Mouse (Mus musculus): ENCODE data around the gene S100b. TPM values are rescaled to one million over a fixed set of nuclear protein-coding genes. Genes with fewer than 3 reads are reported as not detected.

S100b gene
- not detected in 2 replicates for total RNA-seq (2014; fragmentation: Nextera tagmentation)
- total RNA-seq (2017), result not detected in 2 replicates

DNA sequence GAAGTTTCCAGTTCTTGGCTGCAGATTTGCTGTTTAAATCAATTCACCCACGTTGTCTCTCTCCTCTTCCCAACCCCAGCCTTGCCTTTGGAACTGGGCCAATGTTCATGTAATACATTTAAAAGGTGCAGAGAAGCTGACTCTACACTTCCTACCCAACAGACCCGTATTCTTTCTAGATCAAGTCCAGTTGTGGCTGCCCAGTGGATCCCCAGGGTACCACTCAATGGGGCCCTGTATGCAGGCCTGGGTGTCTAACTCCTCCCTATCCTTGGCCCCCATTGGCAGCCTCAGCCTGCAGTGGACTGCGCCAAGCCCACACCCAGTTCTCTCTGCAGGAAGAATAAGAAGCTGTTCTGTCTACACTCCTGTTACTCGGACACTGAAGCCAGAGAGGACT is at the start of gene S100b:
Gene S100b (plus strand): TSS at position 318 of the 400 bp plus-strand sequence.
- no peak for ATAC-seq (replicated peaks; ENCODE audit: poor library complexity, severe bottlenecking)

DNA sequence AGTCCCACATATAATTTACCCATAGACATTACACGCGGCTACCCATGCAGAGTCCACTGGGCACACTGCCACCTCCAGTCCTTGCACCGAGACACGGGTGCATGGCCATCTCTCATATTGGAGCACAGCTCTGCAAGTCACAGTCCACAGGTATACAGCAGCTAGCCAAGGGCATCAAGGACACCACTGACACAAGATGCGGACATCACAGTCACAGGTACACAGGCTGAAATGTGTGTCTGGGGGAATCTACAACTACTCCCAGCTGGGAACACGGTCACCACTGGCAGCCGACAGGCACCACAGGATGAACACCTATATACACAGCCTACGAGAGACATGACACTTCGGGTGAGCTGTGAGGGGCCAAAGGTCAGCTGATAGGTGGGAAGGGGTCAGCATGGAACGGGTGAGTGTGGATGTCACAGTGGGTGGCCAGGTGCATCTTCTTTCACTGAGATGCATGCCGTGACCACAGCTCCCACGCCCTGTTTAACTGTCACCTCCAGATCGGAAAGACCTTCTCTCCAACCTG is 46.3 kb upstream of the S100b start:
- ATAC-seq (replicated peaks; ENCODE audit: poor library complexity, severe bottlenecking), result no peak

DNA sequence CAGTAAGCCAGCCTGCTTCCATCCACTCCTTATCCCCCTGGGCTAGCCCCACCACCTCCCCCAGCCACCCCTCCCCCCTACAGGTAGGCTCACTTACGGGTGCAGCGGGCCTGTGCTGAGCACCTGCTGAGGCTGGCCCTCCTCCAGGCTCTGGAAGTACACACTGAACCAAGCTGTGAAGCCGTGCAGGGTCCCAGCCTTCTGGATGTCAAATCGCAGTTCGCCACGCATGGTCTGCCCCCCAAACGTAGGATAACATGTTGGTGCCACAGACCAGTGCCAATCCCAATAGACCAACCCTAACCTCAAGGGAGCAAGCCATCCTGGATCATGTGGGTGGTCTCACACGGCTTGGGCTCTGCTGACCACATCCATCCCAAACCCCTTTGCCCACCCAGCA is 44.4 kb upstream of the S100b start:
- no peak for ATAC-seq (replicated peaks; ENCODE audit: poor library complexity, severe bottlenecking)

DNA sequence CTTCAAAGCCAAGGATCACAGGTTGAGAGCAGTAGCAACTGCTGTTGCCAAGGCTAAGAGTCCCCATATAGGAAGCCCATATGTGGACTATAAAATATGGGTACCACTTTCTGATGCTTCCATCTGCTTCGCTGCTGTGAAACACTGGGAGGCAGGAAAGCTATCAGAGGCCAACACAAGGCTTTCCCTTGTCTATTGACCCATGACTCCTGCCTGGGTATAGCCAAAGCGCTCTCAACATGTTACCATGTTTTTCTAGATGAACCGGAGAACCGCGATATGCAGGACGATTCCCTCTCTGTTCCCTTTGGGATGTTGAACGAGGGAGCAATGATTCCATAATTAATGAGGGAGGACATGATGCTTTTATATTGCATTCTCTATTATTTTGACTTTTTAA is 42.8 kb upstream of the S100b start:
- no peak for ATAC-seq (replicated peaks; ENCODE audit: poor library complexity, severe bottlenecking)

DNA sequence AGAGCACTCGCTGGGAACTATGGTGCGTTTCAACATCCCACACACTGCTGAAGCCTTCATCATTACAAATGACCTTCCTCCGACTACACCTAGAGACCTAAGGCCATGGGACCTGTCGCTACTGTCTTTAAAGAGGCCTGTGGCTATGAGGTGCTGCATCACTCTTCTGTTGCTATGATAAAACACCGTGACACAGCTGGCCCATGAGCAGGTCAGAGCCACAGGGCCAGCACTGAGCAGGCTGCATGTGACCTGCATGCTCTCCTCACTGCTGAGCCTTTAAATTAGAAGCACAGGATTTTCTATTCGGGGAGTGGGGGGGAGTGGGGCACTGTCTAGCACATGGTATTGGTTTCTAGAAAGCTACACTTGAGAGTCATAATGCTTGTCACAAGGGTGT is 41.5 kb upstream of the S100b start:
- ATAC-seq (replicated peaks; ENCODE audit: poor library complexity, severe bottlenecking), result no peak

DNA sequence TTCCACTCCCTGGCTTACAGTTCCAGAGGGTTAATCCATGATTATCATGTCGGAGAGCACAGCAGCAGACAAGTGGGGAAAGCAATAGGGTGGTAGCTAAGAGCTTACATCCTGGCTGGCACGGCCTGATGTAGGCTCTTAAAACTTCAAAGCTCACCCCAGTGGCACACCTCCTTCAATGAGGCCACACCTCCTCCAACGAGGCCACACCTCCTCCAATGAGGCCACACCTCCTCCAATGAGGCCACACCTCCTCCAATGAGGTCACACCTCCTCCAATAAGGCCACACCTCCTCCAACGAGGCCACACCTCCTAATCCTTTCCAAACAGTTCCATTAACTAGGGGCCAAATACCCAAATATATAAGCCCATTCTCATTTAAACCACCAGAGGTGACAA is 39.5 kb upstream of the S100b start:
- ATAC-seq (replicated peaks; ENCODE audit: poor library complexity, severe bottlenecking), result no peak

DNA sequence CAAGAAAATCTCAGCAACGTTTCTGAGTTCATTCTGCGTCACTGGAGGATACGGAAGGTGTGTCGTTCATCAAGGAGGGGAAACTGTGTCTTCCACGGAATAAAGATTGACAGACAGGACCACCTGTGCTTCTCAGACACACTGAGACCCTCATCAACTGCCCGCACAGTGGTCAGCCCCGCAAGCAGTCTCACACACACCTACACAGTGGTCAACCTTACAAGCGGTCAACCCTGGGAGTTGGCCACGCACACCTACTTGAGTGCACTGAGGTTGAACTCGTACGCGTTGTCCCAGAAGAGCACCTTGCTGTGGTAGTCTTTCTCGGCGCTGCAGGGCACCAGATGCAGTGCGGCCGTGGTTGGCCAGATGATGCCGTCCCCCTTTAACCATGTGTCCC is 36.6 kb upstream of the S100b start:
- no peak for ATAC-seq (replicated peaks; ENCODE audit: poor library complexity, severe bottlenecking)

DNA sequence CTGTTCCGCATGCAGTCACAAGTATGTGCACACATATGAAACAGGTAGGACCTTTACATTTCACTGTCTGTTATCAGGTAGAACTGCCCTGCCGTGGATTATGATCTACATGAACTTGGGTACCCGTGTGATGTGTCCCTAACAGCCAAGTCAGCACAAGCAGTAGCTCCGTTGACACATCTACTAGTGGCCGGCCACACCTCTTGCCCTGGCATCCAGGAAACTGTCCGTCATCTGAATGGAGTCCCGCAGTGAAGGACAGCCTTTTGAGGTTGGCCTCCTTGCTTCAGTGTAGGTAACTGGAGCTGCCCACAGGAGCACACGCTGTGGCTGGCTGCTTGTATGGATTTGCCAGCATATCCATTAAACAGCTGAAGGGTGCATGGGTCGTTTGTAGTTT is 35.4 kb upstream of the S100b start:
- ATAC-seq (replicated peaks; ENCODE audit: poor library complexity, severe bottlenecking), result no peak

DNA sequence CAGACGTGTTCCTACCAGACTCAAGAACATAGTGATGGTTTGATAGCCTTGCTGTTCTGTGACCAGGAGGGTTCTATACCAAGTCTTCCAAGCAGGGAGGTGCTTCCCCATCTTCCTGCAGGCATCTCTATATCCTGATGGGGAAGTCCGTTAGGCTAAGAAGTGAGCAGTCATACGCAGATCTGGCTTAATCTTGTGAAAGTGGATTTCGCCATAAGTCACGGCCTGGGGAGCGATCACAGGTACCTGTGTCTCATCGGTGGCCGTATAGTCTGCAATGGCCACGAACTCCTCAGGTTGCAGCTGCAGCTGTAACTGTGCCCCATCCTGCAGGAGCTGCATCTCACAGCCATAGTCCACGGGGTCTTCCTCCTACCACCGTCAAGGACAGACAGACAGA is 27.7 kb upstream of the S100b start:
- peak; percentile 72 for ATAC-seq (replicated peaks; ENCODE audit: poor library complexity, severe bottlenecking)

DNA sequence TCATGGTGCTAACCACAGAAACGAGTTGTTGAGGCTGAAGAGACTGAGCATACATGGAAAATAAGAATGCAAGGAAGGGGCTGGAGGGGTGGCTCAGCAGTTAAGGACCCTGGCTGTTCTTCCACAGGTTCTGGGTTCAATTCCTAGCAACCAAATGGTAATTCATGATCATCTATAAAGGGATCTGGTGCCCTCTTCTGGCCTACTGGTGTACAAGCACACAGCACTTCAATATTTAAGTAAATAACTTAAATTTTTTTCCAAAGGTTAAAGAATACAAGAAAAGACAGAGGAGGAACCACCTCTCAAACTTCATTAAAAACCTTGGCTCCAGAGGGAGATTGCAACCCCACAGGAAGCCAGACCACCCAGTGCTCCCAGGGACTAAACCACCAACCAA is 24.0 kb upstream of the S100b start:
- no peak; the same call in 1 of the 2 replicates for ATAC-seq (replicated peaks; ENCODE audit: poor library complexity, severe bottlenecking)

DNA sequence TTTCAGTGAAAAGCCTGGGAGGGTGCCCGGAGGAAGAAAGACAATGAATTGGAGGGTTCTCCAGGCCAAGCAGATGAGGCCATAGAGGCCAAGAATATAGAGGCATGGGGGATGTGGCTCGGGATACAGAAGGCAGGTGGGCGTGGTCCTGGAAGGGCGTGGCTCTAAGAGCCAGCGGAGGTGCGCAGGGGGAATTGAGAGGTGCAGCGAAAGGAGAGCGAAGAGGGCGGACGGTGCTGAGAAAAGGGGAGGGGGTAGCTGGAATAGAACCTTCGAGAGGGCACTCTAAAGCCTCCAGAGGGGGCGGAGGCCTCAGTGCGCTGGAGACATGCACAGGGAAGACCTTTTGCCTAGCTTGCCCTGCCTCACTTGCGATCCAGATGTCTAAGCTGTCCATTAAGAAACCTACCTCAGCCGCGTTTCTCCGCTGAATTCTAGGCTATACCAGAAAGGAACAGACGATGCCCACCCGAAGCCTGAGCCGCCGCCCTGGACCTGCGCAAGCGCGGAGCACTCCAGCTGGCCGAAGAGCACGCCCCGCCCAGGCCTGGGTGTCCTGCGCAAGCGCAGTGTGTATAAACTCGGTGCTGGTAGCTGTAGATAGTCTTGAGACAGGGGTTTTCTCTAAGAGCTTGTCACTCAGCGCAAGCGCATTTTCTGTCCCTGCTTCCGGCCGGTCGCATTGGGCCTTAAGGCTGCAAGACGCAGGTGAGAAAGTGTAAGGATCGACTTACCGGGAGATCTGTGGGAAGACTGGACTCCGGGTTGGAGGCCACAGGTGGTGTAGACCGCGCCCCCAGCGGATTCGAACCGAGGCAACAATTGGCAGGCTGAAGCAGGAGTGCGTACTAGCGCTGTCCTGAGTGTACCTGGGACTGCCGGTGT is 16.1 kb upstream of the S100b start, which contains the start of gene Prmt2:
Gene Prmt2 (minus strand): TSS at position 525 of the 885 bp plus-strand sequence.
- peak; percentile 96 for ATAC-seq (replicated peaks; ENCODE audit: poor library complexity, severe bottlenecking)

DNA sequence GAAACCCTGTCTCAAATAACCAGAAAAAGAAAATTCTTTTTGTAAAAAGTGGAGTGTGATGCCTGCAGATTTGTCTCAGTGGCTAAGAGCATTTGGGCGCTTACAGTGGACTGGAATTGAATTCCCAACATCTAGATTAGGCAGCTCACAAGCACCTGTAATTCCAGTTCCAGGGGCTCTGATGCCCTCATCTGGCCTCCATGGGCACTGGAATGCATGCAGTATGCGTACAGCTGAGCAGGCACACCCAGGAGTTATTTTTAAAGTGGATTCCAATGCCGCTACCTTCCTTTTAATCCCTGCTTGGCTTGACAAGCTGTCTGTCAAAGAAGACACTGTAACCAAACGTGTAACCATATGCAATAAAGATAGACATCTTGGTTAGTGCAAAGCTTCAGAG is 14.3 kb upstream of the S100b start:
- no peak for ATAC-seq (replicated peaks; ENCODE audit: poor library complexity, severe bottlenecking)

DNA sequence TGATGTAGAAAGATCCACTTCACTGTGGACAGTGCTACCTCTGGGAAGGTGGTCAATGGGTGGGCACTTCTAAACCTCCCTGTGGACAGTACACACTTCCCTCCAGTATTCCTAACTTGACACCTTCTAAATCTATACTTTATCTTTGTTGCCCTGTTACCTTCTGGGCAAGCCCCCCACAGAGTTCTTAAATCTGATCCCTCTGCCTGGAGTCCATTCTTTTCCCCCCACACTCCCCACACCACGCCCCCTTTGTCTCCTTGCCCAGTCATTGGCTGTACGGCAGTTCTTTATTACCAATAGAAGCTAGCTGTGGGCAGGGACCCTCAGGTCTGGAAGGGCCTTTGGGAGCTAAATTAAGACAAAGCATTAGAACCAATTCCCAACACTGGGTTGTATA is 8.5 kb upstream of the S100b start:
- no peak for ATAC-seq (replicated peaks; ENCODE audit: poor library complexity, severe bottlenecking)

DNA sequence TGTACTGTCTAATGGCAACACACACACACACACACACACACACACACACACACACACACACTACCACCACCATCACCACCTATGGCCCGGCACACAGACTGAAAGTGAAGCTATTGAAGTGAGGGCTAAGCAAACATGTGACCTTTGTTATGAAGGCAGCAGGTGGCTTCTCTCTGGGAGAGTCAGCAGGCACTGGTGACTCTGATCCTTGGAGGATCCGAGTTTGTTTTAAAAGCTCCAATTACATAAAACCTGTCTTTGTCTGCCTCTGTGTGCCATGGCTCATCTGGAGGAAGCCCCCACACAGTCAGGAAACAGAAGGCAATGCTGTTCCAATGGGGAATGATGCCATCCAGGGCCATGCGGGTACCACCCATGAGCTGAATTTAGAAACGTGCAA is 7.1 kb upstream of the S100b start:
- ATAC-seq (replicated peaks; ENCODE audit: poor library complexity, severe bottlenecking), result no peak

DNA sequence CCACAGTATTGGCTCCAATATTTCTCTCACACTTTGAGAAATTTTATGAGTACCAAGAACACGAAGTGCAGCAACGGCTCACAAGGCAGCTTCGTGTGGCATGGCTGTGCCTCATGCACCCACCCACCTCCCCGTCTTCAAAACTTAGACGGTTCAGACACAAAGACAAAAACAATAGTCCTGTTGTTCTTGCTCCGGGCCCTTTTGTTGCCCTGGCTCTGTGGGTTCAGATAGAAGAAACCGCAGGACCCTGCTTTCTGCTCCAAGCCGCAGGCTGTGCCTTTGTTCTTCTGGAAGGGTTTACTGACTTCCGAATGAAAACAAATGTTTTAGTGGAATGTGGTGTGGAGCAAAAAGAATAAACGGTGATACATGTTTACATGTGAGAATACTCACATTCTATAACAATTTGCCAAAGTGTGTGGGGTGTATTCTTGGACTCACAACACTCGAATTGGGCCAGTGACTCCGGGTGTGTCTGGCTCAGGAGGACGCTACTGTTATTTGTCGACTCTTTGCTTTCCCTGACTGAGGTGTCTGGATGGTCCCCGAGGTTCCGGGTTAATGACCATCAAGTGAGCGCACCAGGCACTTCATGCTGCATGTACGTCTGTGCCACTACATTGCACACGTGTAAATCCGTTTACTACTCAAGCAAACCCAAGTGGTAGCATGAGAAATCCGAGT is 5.5 kb upstream of the S100b start:
- no peak for ATAC-seq (replicated peaks; ENCODE audit: poor library complexity, severe bottlenecking)

DNA sequence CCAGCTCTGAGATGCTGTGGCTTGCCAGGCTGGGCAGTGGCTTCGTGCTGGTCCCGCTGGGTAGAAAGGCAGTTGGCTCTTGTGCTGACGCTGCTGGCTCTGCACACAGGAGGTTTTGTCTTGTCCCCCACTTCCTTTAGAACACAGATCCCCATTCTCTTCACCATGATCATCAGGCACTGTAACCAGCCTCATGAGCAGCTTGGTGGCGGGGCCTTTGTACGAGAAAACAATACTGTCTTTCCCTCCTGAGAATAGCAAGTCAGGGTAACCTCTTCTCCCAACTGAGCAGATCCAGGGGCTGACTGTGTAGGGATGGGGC is 5.0 kb upstream of the S100b start:
- no peak for ATAC-seq (replicated peaks; ENCODE audit: poor library complexity, severe bottlenecking)

DNA sequence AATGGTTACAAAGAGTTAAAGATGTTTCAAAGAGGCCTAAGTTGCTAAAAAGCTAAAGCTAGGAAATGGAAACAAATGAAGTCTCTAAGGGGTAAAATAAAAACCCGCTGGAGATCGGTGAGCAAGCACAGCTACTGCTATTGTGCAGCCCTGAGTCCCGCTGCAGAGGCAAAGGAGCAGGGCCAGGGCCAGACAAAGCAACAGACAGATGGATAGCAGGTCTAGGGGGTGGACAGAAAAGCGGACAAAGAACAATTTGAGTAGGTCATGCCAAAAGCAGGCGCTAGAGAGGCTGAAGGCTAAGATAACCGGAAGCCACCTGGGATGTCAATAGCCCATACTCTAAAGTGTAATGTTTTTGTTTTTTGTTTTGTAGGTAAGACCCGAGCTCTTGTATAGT is 2.8 kb upstream of the S100b start:
- no peak for ATAC-seq (replicated peaks; ENCODE audit: poor library complexity, severe bottlenecking)

DNA sequence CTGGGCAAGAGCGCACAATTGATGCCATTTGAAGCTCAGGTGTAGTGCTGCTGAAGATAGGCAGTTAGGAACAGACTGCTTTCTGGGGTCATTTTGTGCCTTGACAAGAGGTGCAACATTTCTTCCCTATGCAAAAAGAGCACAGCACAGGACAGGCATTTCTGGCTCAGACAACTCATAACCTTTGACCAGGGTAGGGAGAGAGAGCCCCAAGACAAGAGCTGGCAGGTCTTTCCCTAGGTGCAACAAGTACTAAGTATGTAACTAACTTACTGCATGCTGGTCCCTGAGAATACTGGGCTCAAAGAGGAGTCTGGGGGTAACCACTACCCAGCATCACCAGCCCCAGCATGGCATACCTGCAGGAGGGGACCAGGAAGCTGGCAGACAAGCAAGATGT is 574 bp upstream of the S100b start:
- no peak for ATAC-seq (replicated peaks; ENCODE audit: poor library complexity, severe bottlenecking)

DNA sequence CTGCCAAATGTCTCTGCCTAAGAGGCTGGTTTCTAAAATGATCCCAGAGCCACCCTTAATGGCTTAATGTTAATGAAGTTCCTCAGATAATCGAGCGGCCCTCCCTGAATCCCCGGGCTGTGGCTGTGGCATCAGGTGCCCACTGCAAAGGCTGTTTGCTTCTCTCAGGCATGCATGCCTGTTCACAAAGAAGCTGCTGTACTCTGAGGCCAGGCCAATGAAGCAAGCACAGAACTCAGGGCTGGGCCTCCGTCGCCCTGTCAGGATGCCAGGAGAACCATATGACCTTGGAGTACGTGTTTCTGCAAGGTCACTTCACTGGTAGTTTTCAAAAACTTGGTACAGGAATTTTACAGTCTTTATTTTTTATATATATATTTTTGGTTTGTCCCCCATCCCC is 2.0 kb downstream of the S100b start:
- no peak for ATAC-seq (replicated peaks; ENCODE audit: poor library complexity, severe bottlenecking)

DNA sequence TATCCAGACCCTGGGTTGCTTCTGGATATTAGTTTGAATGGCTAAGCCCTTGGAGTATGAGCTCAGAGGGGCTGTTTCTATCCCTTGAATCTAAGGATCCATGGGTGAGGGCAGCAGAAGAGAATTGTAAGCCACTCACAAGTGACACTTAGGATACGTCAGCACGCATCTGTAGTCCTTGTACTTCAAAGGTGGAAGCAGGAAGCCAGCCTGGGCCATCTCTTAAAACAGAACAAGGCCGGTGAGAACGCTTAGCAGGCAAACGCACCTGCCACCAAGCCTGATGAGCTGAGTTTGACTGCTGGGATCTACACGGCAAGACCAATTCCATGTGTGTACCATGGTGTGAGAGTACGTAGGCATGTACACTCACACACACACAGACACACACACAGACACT is 3.6 kb downstream of the S100b start:
- ATAC-seq (replicated peaks; ENCODE audit: poor library complexity, severe bottlenecking), result no peak

DNA sequence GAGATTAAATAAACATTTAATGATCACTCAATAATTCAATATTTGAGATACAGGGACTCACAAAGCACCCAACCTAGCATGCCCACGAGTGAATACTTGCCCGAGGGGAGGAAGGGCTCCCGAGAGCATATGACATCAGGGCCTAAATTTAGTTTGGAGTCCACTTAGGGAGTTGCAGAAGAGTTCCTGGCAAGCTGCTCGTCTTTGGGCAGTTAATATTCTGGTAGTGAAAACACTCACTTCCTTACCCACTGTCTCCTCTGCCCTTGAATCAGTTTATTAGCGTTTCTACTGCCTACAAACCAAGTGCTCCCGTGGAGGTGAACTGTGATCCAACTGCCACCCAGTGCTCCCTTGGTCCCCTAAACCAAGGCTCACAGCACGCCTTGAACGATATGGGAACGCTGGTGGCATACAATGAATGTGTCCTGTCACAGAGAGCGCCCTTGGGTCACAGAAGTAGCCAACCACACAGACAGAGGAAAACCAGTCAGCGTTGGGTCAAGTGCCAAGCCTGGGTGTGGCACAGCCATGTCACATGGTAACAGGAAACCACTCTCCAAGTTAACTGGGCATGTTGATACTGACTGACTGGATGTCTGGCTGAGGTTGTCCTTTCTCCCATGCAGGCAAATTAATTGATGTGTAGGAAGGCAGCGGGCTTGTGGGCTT is 4.2 kb downstream of the S100b start:
- ATAC-seq (replicated peaks; ENCODE audit: poor library complexity, severe bottlenecking), result peak; percentile 93
